Mouse (Mus musculus): Measurements from ENCODE around the gene Tcp11.

Tcp11 gene

DNA sequence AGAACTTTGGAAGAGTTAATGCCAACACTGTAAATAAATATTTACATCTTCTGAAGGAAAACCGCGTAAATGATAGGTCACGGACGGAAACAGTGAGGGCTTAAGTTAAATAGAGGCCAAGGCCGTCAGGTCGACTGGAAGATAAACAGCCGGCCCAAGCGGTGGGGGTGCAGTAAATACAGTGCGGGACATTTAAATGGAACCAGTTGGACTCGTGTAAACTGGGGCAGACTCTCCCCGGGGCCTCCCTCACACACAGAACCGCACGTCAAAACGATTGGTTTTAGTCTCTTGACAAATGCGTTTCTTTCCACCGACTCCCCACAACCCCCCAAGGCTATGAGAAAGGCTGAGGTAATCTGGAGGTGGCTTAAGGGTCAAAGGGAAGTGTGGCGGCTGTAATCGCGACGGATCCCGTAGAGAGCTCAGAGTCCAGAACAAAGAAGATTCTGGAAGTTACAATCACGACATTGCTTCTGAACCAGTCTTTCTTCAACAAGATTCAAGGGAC lies 4.0 kb upstream of the Tcp11 start:
- no peak for DNase-seq (ENCODE audit: low read depth, low spot score)

DNA sequence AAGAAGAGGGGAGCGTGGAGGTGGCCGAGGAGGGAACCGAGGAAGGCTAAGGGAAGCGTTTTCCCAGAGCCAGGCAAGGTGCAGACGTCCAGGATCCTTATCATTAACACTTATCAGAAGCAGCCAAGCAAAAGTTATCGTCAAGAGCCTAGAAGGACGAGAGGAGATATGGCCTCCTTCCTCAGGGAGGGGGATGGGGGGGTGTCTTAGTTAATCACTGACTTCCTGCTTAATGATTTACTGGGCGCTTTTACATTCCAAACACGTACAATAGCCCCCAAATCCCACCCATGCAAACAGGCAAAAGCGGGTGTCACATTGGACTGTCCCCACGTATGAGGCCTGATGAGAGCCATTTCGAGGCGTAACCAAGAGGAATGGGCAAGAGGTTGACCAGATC lies 2.4 kb upstream of the Tcp11 start:
- no peak for DNase-seq (ENCODE audit: low read depth, low spot score)

DNA sequence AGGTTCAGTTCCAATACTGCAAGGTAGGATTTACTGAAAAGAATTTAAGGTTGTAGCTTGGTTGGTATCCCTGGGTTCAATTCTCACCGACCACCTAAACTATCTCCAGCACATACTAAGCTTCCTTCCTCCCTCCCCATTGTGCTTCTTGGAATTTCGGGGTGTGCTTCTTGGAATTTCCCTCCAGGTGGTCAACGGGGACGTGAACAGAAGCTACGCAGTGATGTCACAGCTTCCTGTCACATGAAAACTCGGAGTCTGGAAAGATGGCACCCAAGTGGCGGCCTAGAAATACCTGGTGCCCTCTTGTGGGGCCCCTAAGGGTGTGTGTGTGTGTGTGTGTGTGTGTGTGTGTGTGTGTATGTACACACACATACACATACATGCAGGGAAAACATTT lies 1.4 kb upstream of the Tcp11 start:
- no peak for DNase-seq (ENCODE audit: low read depth, low spot score)

DNA sequence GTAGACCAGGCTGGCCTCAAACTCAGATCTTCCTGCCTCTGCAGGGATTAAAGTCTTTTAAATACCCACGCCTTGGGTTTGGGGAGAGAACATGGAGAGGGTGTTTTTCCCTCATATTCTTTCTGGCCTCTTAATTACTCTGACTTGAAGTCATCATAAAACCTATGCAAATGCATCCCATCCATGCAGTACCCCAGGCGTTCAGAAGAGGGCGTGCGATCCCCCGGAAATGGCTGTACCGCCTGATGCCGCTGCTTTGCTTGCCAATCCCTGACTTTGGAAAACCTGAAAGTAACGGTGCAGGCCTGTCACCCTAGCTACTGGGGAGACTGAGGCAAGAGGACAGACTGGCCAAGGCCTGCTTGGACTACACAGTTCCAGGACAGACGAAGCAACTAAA lies 946 bp upstream of the Tcp11 start:
- no peak for DNase-seq (ENCODE audit: low read depth, low spot score)

GRCm38 (mm10) chr17:28080817-28081165 lies 352 bp upstream of the Tcp11 start:
- no peak for DNase-seq (ENCODE audit: low read depth, low spot score)

DNA sequence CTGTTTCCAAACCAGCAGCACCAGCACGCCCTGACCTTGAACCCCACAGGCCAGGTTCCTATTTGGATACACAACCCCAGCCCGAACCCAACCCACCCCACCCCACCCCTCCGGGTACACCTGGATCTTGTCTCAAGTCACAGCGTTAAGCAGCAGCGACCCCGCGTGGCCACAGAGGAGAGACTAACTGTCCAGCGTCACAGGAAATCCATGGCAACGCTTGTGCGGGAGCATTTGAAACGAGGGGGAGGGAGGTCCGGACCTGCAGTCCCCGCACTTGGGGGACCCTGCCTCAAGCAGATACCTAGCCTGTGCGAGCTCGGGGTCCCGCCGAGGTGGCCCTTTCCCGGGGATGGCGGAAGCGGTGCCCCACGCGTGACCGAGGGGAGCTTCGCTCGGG lies 821 bp downstream of the Tcp11 start:
- DNase-seq (ENCODE audit: low read depth, low spot score): peak; percentile 42

GRCm38 (mm10) chr17:28078028-28078427 lies 2.4 kb downstream of the Tcp11 start:
- no peak for DNase-seq (ENCODE audit: low read depth, low spot score)

DNA sequence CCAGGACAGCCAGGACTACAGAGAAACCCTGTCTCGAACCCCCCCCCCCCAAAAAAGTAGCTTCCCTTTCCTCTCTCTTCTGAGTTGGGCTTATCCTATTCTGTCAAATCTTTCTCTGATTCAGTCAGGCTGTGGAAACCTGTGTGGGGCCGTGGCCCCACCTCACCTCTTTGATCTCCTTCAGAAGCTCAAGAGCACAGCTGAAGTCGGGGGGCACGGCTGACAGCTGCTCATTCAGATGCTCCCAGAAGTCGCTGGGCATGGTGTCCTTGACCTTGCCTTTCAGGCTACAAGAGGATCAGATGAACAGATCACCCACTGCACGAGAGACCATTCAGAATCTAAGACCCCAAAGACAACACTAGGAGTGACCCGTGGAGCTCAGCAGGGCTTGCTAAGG lies 6.0 kb downstream of the Tcp11 start:
- no peak for DNase-seq (ENCODE audit: low read depth, low spot score)

GRCm38 (mm10) chr17:28072730-28073129 lies 7.7 kb downstream of the Tcp11 start:
- DNase-seq (ENCODE audit: low read depth, low spot score): no peak

GRCm38 (mm10) chr17:28070256-28070655 lies 10.2 kb downstream of the Tcp11 start:
- DNase-seq (ENCODE audit: low read depth, low spot score): no peak

DNA sequence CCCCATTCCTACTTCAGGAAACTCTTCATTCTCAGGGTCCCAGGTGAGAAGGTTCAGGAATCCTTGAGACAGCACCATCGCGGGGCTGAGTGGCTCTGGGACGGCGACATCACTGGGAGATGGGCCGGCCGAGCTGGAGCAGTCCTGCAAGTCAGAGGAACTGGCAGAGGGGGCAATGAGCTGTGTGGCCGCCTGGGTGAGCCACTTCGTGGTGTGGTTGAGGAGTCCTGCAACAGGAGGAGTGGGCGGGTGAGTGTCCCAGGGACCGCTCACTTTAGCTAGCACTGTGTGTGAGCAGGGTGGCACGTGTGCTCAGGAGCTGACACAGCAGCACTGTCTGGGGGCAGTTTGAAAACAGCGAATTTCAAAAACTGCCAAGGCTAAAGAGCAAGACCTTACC lies 11.0 kb downstream of the Tcp11 start:
- DNase-seq (ENCODE audit: low read depth, low spot score): no peak

GRCm38 (mm10) chr17:28067303-28067702 lies 13.1 kb downstream of the Tcp11 start:
- DNase-seq (ENCODE audit: low read depth, low spot score): no peak

DNA sequence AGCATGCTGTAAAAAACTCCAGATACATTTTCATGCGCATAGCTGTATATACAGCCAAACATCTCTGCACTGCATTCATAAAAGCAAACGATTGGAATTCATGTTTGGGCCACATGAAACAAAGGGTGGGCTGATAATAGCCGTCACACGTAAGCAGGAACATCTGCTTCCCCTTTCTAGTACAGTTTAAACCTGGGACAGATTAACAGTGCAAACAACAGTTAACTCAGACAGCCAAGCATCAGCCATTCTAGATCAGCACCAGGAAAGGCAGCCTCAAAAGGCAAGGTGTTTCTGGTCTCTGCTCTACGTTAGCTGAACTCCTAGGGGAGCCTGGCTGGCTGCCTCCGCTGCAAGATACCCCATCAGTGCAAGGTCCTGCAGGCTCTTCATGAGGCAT lies 17.3 kb downstream of the Tcp11 start:
- DNase-seq (ENCODE audit: low read depth, low spot score): no peak

DNA sequence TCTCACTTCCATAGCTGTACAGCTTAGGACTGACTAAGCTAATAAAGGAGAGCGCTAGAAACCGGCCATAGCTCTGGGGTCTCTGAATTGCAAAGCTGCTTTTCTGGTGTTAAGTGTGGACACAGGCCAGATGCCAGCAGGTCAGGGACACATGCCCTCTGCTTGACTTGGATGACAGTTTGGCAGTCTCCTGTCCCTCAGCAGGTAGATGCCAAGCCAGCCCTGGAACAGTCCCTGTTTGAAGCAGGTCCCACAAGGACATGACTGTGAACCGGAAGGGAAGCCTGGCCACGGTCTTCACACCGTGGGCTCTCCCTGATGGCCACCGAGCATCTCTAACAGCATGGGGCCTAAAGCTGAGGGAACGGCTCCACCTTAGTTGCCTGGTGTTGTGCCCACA lies 17.7 kb downstream of the Tcp11 start:
- DNase-seq (ENCODE audit: low read depth, low spot score): no peak

DNA sequence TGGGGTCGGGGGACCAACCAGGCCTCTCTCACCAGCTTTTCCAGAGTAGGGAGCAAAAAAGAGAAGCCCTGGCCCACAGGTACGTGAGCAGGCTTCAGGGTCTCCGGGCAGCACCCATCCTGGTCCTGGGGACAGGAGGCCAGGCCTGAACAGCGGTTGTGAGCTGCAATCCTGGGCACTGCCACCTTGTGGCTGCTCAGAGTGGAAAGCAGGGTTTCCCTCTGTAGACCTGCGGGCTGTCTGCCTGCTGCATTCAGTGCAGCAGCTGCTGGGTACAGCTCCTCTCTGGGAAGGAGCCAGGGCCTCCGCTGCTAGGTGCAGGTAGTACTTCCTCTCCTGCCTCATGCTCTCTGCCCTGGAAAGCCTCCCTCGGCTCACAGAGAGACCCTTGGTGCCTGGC lies 19.0 kb downstream of the Tcp11 start:
- DNase-seq (ENCODE audit: low read depth, low spot score): no peak

GRCm38 (mm10) chr17:28060681-28061080 lies 19.8 kb downstream of the Tcp11 start:
- no peak for DNase-seq (ENCODE audit: low read depth, low spot score)

DNA sequence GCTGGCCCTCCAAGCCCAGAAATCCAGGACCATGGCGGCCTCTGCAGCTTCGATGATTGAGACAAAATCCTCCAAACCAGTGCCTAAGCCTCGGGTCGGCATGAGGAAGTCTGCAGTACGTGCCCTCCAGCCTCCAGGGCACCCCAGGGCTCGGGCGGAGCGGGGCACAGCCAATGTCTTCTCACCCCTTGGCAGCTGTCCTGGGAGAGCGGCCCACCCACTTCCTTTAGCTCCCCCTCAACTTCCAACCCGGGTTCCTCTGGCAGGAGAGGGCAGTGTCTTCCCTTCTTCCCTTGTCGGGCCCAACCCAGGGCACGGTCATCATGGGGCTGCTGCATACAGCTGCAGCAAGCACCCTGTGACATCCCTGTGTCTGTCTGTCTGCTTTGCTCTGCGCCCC lies 22.1 kb downstream of the Tcp11 start:
- no peak for DNase-seq (ENCODE audit: low read depth, low spot score)

DNA sequence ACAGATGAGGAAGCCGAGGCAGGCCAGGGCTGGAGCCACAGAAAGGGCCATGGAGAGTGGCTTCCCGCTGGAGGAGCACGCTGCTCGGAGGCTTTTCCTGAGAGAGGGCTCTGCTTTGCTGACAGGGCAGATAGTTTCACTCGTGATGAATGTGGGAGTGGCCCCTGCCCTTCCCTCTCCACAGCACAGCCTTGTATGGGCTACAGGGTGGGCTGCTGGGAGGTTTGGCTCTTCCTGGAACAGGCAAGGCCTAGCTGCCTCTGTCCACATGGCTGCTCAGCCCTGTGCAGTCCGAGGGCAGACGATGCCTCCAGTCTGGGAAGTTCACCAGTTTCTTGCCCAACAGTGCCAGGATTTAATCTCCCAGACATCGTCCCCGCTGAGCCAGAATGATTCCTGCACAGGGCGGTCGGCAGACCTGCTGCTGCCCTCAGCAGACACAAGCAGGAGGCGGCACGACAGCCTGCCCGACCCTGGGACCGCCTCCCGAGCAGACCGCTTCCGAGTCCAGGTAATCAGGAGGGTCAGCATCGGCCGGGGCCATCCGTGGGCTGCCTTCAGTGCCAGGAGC lies 28.1 kb downstream of the Tcp11 start:
- DNase-seq (ENCODE audit: low read depth, low spot score): no peak

DNA sequence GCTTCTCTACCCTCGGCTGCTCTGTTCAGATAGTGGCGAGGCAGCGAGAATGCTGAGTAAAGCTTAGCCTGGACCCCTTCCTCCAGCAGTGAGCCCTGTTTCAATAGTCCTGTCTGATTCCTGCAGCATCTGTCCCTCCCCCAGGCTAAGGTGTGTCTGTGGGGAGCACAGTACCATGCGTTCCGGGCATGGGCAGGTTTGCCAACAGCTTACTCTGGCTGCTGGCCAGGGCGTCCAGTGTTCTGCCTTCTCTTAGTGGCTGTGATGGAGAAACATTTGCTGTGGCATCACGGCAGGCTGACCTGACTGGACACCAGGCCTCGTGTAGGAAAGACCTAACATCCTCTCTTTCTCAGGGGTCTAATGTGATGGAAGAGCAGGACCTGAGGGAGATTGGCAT lies 30.2 kb downstream of the Tcp11 start:
- no peak for DNase-seq (ENCODE audit: low read depth, low spot score)

- peak; percentile 46 for DNase-seq (ENCODE audit: low read depth, low spot score)
Measured at GRCm38 (mm10) chr17:28048425-28048824, 32.0 kb downstream of the Tcp11 start.

DNA sequence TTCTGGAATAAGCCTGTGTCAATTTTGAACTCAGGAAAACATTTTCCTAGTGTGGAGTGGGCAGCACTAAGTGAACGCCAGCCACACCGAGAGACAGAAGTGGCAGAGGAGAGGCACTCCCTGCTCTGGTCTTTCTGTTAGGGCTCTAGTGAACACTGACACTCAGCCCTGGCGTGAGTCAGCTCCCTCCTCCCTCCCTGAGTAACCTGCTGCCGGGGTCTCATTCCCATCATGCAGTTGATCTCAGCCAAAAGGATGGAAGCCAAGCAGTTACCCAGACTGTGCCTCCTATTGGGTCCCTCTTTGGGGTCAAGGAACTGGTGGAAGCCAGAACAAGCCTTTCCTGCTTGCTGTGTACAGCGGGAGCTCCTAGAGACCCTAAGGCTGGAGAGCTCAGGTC lies 32.9 kb downstream of the Tcp11 start:
- DNase-seq (ENCODE audit: low read depth, low spot score): no peak

- no peak for DNase-seq (ENCODE audit: low read depth, low spot score)
Measured at GRCm38 (mm10) chr17:28047017-28047416, 33.4 kb downstream of the Tcp11 start.

GRCm38 (mm10) chr17:28042299-28042771 lies 38.1 kb downstream of the Tcp11 start:
- DNase-seq (ENCODE audit: low read depth, low spot score): no peak

GRCm38 (mm10) chr17:28041298-28041697 lies 39.1 kb downstream of the Tcp11 start:
- no peak for DNase-seq (ENCODE audit: low read depth, low spot score)

All from skeletal muscle tissue, adult 2 months (tissue).